Mouse (Mus musculus) megakaryocyte, embryonic 14.5 days (primary cell): ENCODE data around the gene Psmd14.

Experiments used
- FLI1 ChIP-seq: IDR thresholded peaks from 2 replicates; pipeline ENCODE4 v1.6.1; 2012; ENCODE audit warnings: low read length, inconsistent platforms, mixed read lengths
- GATA1 ChIP-seq: IDR thresholded peaks from 3 replicates; pipeline ENCODE4 v1.6.1; 2012; ENCODE audit warnings: mixed read lengths, low read length, inconsistent platforms, borderline replicate concordance

GRCm38 (mm10) chr2:61808776-61809175 lies 97.3 kb downstream of the Psmd14 start:
- TF ChIP-seq GATA1 (no peak), FLI1 (no peak)
